Mouse (Mus musculus): ENCODE measurements around the gene Arhgap22.

The Arhgap22 gene

GRCm38 (mm10) chr14:33278374-33278773, 64.5 kb downstream of the Arhgap22 start:
- DNase-seq (ENCODE audit: low read depth in 1 of 2, low spot score in 2 of 2) = no peak

GRCm38 (mm10) chr14:33280921-33281320, 67.1 kb downstream of the Arhgap22 start:
- DNase-seq (ENCODE audit: low read depth in 1 of 2, low spot score in 2 of 2) = no peak

- no peak for DNase-seq (ENCODE audit: low read depth in 1 of 2, low spot score in 2 of 2)
Measured at GRCm38 (mm10) chr14:33282447-33282846, 68.6 kb downstream of the Arhgap22 start.

- DNase-seq (ENCODE audit: low read depth in 1 of 2, low spot score in 2 of 2) = no peak
Measured at GRCm38 (mm10) chr14:33287920-33288319, 74.1 kb downstream of the Arhgap22 start.

- no peak for DNase-seq (ENCODE audit: low read depth in 1 of 2, low spot score in 2 of 2)
Measured at GRCm38 (mm10) chr14:33290038-33290437, 76.2 kb downstream of the Arhgap22 start.

GRCm38 (mm10) chr14:33294488-33294887, 80.7 kb downstream of the Arhgap22 start:
- DNase-seq (ENCODE audit: low read depth in 1 of 2, low spot score in 2 of 2) = no peak

- no peak for DNase-seq (ENCODE audit: low read depth in 1 of 2, low spot score in 2 of 2)
Measured at GRCm38 (mm10) chr14:33296698-33297341, 83.0 kb downstream of the Arhgap22 start.

GRCm38 (mm10) chr14:33300591-33300990, 86.8 kb downstream of the Arhgap22 start:
- DNase-seq (ENCODE audit: low read depth in 1 of 2, low spot score in 2 of 2) = no peak

GRCm38 (mm10) chr14:33303348-33303819, 89.6 kb downstream of the Arhgap22 start:
- peak; percentile 39 to 55 for DNase-seq (ENCODE audit: low read depth in 1 of 2, low spot score in 2 of 2)

- DNase-seq (ENCODE audit: low read depth in 1 of 2, low spot score in 2 of 2) = no peak
Measured at GRCm38 (mm10) chr14:33305645-33306281, 91.9 kb downstream of the Arhgap22 start.

- no peak for DNase-seq (ENCODE audit: low read depth in 1 of 2, low spot score in 2 of 2)
Measured at GRCm38 (mm10) chr14:33310719-33311118, 96.9 kb downstream of the Arhgap22 start.

- no peak for DNase-seq (ENCODE audit: low read depth in 1 of 2, low spot score in 2 of 2)
Measured at GRCm38 (mm10) chr14:33312309-33312708, 98.5 kb downstream of the Arhgap22 start.

GRCm38 (mm10) chr14:33313624-33314023, 99.8 kb downstream of the Arhgap22 start:
- DNase-seq (ENCODE audit: low read depth in 1 of 2, low spot score in 2 of 2) = no peak

- no peak for DNase-seq (ENCODE audit: low read depth in 1 of 2, low spot score in 2 of 2)
Measured at GRCm38 (mm10) chr14:33314160-33314559, 100.3 kb downstream of the Arhgap22 start.

GRCm38 (mm10) chr14:33315111-33315510, 101.3 kb downstream of the Arhgap22 start:
- DNase-seq (ENCODE audit: low read depth in 1 of 2, low spot score in 2 of 2) = no peak

- DNase-seq (ENCODE audit: low read depth in 1 of 2, low spot score in 2 of 2) = no peak
Measured at GRCm38 (mm10) chr14:33315771-33316170, 101.9 kb downstream of the Arhgap22 start.

GRCm38 (mm10) chr14:33317946-33318345, 104.1 kb downstream of the Arhgap22 start:
- no peak for DNase-seq (ENCODE audit: low read depth in 1 of 2, low spot score in 2 of 2)

- peak in 1 of 2 experiments; percentile 54 for DNase-seq (ENCODE audit: low read depth in 1 of 2, low spot score in 2 of 2)
Measured at GRCm38 (mm10) chr14:33319541-33320521, 106.0 kb downstream of the Arhgap22 start.

GRCm38 (mm10) chr14:33320856-33321255, 107.0 kb downstream of the Arhgap22 start:
- no peak for DNase-seq (ENCODE audit: low read depth in 1 of 2, low spot score in 2 of 2)

GRCm38 (mm10) chr14:33322661-33323088, 108.8 kb downstream of the Arhgap22 start:
- DNase-seq (ENCODE audit: low read depth in 1 of 2, low spot score in 2 of 2) = peak in 1 of 2 experiments; percentile 27

GRCm38 (mm10) chr14:33324556-33324955, 110.7 kb downstream of the Arhgap22 start:
- peak; percentile 33 to 46 for DNase-seq (ENCODE audit: low read depth in 1 of 2, low spot score in 2 of 2)

All from monocyte, adult 2 months (primary cell).